Mouse (Mus musculus): ENCODE measurements at regions not wholly inside any gene's neighbourhood (a gene's known extent, or its start where the extent isn't known, plus 50 kb on each side); places are given as distances from the start of the nearest gene placed in this dataset.

- TF ChIP-seq ZNF384 (IDR thresholded peaks at IDR 0.05; ENCODE audit: low read depth, low read length), result no peak
- TF ChIP-seq ZC3H11A (IDR thresholded peaks at IDR 0.05; ENCODE audit: borderline replicate concordance, low read depth, low read length), result no peak
- no peak for TF ChIP-seq CHD2 (IDR thresholded peaks at IDR 0.05; ENCODE audit: low read depth, low read length)
- no peak for TF ChIP-seq MAFK (IDR thresholded peaks at IDR 0.05; ENCODE audit: insufficient read depth, low read depth, low read length)
Measured at GRCm38 (mm10) chr5:76064686-76065085, 75.4 kb upstream of the Srd5a3 start.

Data from ES-E14 (cell line).